Mouse (Mus musculus) C2C12 (cell line): ENCODE measurements around the gene Naa80.

Source experiments
- CEBPB ChIP-seq: IDR thresholded peaks from one replicate; pipeline ENCODE4 v1.6.1; 2011; ENCODE audit warnings: low read depth, mild to moderate bottlenecking, control low read depth, moderate library complexity
- CTCF ChIP-seq: IDR thresholded peaks from one replicate; pipeline ENCODE4 v1.5.1; 2011; ENCODE audit not compliant: control insufficient read depth, insufficient read depth, insufficient read length
- MAX ChIP-seq: IDR thresholded peaks from one replicate; pipeline ENCODE4 v1.6.1; 2011; ENCODE audit warnings: mild to moderate bottlenecking, control low read depth
- MYOD1 ChIP-seq: IDR thresholded peaks from one replicate; pipeline ENCODE4 v1.6.1; 2011; ENCODE audit warnings: low read depth; ENCODE audit not compliant: control insufficient read depth, insufficient read length
- MYOG ChIP-seq: IDR thresholded peaks from one replicate; pipeline ENCODE4 v1.6.1; 2011; ENCODE audit not compliant: control insufficient read depth, insufficient read length; ENCODE audit errors: extremely low read depth

- TF ChIP-seq CTCF = no peak
- no peak for TF ChIP-seq MYOG
- no peak for TF ChIP-seq MYOD1
- TF ChIP-seq CEBPB = no peak
- no peak for TF ChIP-seq MAX
Measured at GRCm38 (mm10) chr9:107563029-107563581, 15.6 kb upstream of the Naa80 start, which contains the start of gene Tusc2.
